Mouse (Mus musculus): ENCODE data around the gene Mapk1ip1. TPM values are rescaled to one million over a fixed set of nuclear protein-coding genes. Genes with fewer than 3 reads are reported as not detected.

Gene Mapk1ip1
- polyA plus RNA-seq, 1 experiment from 2014 or later: 9.4 TPM

DNA sequence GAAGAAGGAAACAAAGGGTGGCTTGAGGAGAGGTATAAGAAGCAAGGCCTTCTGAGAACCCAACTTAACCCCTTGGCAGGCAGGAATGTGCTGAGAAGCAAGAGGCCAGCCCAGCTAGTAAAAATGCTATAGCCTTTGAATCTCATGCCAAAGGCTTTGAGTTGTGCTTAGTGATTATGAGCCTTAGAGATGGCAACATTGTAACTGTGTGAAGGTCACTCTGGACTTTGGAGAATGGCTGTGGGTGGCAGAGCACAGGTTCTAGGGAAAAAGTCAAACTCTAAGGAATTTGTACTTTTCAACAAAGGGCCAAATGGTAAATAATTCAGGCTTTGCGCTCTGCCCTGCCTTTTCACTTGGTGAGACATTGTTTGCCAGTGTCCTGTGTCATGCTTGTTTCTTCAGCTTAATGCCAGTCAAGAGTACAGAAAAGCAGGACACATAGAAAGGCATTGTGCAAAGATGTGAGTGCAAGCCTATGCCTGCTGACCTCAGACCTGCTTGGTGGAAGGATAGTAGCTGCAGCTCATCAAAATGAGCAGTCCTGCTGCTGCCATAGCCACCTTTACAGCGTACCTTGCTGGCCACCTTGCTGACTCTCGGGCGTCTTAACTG, 7.5 kb upstream of the Mapk1ip1 start:
- Histone ChIP-seq H3K9ac (ENCODE audit: low read length) (no peak overlapping the region), H3K4me1 (replicated peaks; ENCODE audit: control insufficient read depth, insufficient read depth) (0 out of 2 replicates have a peak, but pooled peaks cover 2% of the 10 kb centered on the region), H3K27ac (replicated peaks) (no peak overlapping the region), H3K9me3 (ENCODE audit: control insufficient read depth, low read length) (no peaks in the 10 kb centered on the region), H3K4me3 (ENCODE audit: low read depth, low read length) (no peak overlapping the region), H3K36me3 (ENCODE audit: control insufficient read depth, insufficient read depth, low read length) (peaks cover 2% of the 10 kb centered on the region; the same call in 1 of the 2 replicates), H3K4me2 (replicated peaks; ENCODE audit: low read depth) (no peak overlapping the region), H3K27me3 (ENCODE audit: control insufficient read depth, insufficient read depth, low read length) (no peaks in the 10 kb centered on the region)
- no peak for ATAC-seq (ENCODE audit: low FRiP score, low TSS enrichment)
- 88% methylated on average over 4 of the region's 4 CpGs for WGBS
- DNase-seq (ENCODE audit: low spot score): no peak
- no peak for TF ChIP-seq CTCF (IDR thresholded peaks at IDR 0.05; ENCODE audit: low read depth)
- no peak for TF ChIP-seq EP300 (optimal IDR thresholded peaks at IDR 0.05)

DNA sequence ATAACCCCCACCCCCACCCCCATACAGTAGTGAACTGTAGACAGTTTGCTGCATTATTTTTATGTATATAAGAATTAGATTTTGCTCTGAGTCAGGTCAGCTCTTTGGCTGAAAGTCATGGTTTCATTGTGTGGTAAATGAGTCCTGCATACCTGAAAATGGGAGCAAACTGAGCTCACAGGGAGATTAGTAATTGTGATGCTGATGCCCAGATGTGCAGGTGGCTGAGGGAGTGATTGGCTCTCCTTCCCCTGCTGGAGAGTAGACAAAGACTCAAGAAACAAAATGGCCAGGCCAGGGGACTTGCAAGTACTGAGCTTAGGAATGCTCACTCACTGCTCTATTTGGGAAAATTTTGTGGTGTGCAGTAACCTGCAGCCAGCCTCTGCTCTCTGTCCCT, 4.0 kb upstream of the Mapk1ip1 start:
- H3K36me3 ChIP-seq (ENCODE audit: control insufficient read depth, insufficient read depth, low read length): peaks cover 2% of the 10 kb centered on the region; the same call in 1 of the 2 replicates
- no peak for DNase-seq (ENCODE audit: low spot score)
- no peak for TF ChIP-seq EP300 (optimal IDR thresholded peaks at IDR 0.05)
- TF ChIP-seq CTCF (IDR thresholded peaks at IDR 0.05; ENCODE audit: low read depth): no peak
- H3K9me3 ChIP-seq (ENCODE audit: control insufficient read depth, low read length): no peaks in the 10 kb centered on the region
- peaks cover 4% of the 10 kb centered on the region; the same call in 1 of the 2 replicates for H3K4me1 ChIP-seq (replicated peaks; ENCODE audit: control insufficient read depth, insufficient read depth)
- no peak overlapping the region for H3K4me3 ChIP-seq (ENCODE audit: low read depth, low read length)
- ATAC-seq (ENCODE audit: low FRiP score, low TSS enrichment): no peak
- peak overlapping the region; percentile 35; the same call in 1 of the 2 replicates for H3K27ac ChIP-seq (replicated peaks)
- no peaks in the 10 kb centered on the region for H3K27me3 ChIP-seq (ENCODE audit: control insufficient read depth, insufficient read depth, low read length)
- H3K9ac ChIP-seq (ENCODE audit: low read length): no peak overlapping the region
- no peak overlapping the region for H3K4me2 ChIP-seq (replicated peaks; ENCODE audit: low read depth)

DNA sequence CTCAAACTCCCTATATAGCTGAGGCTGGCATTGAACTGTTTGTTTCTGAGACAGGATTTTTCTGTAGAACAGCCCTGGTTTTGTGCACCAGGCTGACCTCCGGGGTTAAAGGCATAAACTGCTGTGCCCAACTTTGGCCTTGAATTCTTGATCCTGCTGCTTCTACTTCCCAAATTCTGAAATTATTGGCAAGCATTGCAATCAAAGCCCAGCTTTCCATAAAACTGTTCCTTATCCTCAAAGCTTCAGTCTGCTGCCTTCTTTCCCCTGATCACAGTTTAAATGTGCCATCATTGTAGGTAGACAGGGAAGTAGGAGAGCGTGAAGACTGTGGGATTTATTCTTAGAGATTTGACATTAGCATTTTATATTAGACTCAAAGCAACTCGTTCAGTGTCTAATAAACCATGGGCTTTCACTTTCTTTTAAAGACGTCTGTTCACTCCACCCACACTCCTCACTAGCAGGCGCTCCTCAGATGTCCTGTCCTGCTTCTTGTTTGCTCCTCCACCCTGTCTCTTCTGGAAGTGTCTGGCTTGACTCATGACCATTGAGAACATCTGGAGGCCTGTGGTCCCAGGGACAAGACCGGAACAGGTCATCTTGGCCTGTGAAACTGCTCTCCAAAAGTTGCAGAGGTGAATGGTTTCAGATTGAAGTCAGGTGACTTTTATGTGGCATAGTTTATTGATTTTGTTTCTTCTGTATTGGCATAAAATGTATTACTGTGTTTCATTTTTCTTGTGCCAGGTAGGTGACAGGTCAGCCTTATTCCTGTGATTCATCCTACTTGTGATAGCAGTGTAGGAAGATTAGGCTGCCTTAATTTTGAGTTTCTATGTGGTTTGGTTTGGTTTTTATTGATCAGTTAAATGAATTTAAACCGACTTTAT, 2.2 kb upstream of the Mapk1ip1 start:
- TF ChIP-seq CTCF (IDR thresholded peaks at IDR 0.05; ENCODE audit: low read depth) (no peak), EP300 (optimal IDR thresholded peaks at IDR 0.05) (no peak)
- Histone ChIP-seq H3K4me2 (replicated peaks; ENCODE audit: low read depth) (peak overlapping the region; percentile 90), H3K4me3 (ENCODE audit: low read depth, low read length) (peak overlapping the region; percentile 97; the same call in 1 of the 2 replicates), H3K9ac (ENCODE audit: low read length) (peak overlapping the region; percentile 97; the same call in 1 of the 2 replicates), H3K4me1 (replicated peaks; ENCODE audit: control insufficient read depth, insufficient read depth) (peaks cover 8% of the 10 kb centered on the region; the same call in 1 of the 2 replicates), H3K27ac (replicated peaks) (0 out of 2 replicates have a peak overlapping the region, but pooled peaks have one; percentile 40), H3K9me3 (ENCODE audit: control insufficient read depth, low read length) (no peaks in the 10 kb centered on the region), H3K27me3 (ENCODE audit: control insufficient read depth, insufficient read depth, low read length) (no peaks in the 10 kb centered on the region), H3K36me3 (ENCODE audit: control insufficient read depth, insufficient read depth, low read length) (peaks cover 2% of the 10 kb centered on the region; the same call in 1 of the 2 replicates)
- ATAC-seq (ENCODE audit: low FRiP score, low TSS enrichment) (no peak), DNase-seq (ENCODE audit: low spot score) (no peak)
- 63% methylated on average over 7 of the region's 7 CpGs for WGBS

DNA sequence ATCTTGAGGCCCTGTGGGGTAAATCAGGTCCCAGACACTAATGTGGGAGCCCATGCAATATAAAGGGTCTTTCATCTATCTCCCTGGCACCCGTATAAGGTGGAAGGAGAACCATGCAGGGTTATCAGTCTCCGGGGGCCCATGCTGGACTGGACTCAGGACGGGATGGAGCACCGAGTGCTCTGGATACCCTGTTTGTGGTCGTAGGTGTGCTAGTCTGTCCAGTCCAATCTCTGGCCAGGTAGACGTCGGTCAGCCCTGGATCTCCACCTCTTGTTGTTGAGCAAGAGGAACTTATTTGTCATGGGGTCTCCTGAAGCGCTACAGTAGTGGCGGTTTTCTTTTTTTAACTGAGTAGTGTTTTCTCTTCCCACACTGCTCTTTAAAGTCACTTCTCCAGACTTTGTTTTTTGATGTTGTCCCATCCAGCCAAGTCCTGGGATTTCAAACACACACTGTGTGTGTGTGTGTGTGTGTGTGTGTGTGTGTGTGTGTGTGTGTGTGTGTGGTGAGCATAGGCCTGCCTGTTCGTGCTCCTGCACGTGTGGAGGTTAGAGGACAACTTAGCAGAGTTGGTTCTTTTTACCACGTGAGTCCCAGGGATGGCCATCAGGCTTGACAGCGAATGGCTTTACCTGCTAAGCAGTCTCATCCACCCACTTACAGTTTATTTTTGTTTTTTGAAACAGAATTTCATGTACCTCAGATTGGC, 1.4 kb upstream of the Mapk1ip1 start:
- peak overlapping the region; percentile 97 for H3K9ac ChIP-seq (ENCODE audit: low read length)
- H3K9me3 ChIP-seq (ENCODE audit: control insufficient read depth, low read length): no peaks in the 10 kb centered on the region
- H3K4me3 ChIP-seq (ENCODE audit: low read depth, low read length): peak overlapping the region; percentile 97
- ATAC-seq (ENCODE audit: low FRiP score, low TSS enrichment) (no peak), DNase-seq (ENCODE audit: low spot score) (peak; percentile 22)
- H3K27me3 ChIP-seq (ENCODE audit: control insufficient read depth, insufficient read depth, low read length): no peaks in the 10 kb centered on the region
- no peaks in the 10 kb centered on the region for H3K36me3 ChIP-seq (ENCODE audit: control insufficient read depth, insufficient read depth, low read length)
- TF ChIP-seq EP300 (optimal IDR thresholded peaks at IDR 0.05): no peak
- TF ChIP-seq CTCF (IDR thresholded peaks at IDR 0.05; ENCODE audit: low read depth): no peak
- H3K4me1 ChIP-seq (replicated peaks; ENCODE audit: control insufficient read depth, insufficient read depth): peaks cover 8% of the 10 kb centered on the region; the same call in 1 of the 2 replicates
- WGBS: 24% methylated on average over 13 of the region's 13 CpGs
- peak overlapping the region; percentile 99; the same call in 1 of the 2 replicates for H3K27ac ChIP-seq (replicated peaks)
- H3K4me2 ChIP-seq (replicated peaks; ENCODE audit: low read depth): peak overlapping the region; percentile 90

DNA sequence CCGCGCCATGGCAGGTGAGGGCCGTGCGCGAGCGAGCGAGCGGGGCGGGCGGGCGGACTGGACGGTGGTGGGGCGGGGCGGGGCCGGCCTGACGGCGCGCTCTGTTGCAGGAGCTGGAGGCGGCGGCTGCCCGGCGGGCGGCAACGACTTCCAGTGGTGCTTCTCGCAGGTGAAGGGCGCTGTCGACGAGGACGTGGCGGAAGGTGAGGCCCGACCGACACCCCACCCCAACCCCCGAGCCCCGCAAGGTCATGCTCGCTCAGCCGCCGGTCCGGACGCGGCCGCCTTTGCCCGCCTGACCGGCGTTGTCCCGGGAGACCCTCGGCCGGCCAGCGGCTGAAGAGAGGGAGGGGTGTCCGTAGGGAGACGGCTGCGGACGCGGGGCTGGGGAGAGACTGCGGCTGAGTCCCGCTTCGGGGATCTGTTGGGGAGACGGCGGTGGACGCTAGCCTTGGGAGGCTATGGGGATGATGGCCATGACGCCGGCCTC, 474 bp upstream of the Mapk1ip1 start:
- DNase-seq (ENCODE audit: low spot score) (no peak), ATAC-seq (ENCODE audit: low FRiP score, low TSS enrichment) (peak; percentile 79)
- Histone ChIP-seq H3K4me2 (replicated peaks; ENCODE audit: low read depth) (peak overlapping the region; percentile 90), H3K27me3 (ENCODE audit: control insufficient read depth, insufficient read depth, low read length) (no peaks in the 10 kb centered on the region), H3K9me3 (ENCODE audit: control insufficient read depth, low read length) (no peaks in the 10 kb centered on the region), H3K36me3 (ENCODE audit: control insufficient read depth, insufficient read depth, low read length) (no peaks in the 10 kb centered on the region), H3K27ac (replicated peaks) (peak overlapping the region; percentile 99), H3K9ac (ENCODE audit: low read length) (peak overlapping the region; percentile 97), H3K4me1 (replicated peaks; ENCODE audit: control insufficient read depth, insufficient read depth) (peaks cover 8% of the 10 kb centered on the region; the same call in 1 of the 2 replicates), H3K4me3 (ENCODE audit: low read depth, low read length) (peak overlapping the region; percentile 97)
- TF ChIP-seq EP300 (optimal IDR thresholded peaks at IDR 0.05) (no peak), CTCF (IDR thresholded peaks at IDR 0.05; ENCODE audit: low read depth) (no peak)
- WGBS: under 1% methylated on average over 18 of the region's 61 CpGs
